Mouse (Mus musculus) mesoderm, embryonic 11.5 days (tissue): Measurements from ENCODE around the gene Phf3.
A peak's percentile ranks its signal among the peaks of the same experiment; 100 is the strongest.
"Not testable (repeated sequence)": the region's sequence is repeated elsewhere in the genome, so short reads cannot be mapped to it uniquely, and the experiment has no call there.

Experiments used
- DNase-seq: peaks from one replicate; pipeline ENCODE4 v3.0.0-alpha.2; 2012; ENCODE audit warnings: low read depth, low spot score

Gene Phf3

DNA sequence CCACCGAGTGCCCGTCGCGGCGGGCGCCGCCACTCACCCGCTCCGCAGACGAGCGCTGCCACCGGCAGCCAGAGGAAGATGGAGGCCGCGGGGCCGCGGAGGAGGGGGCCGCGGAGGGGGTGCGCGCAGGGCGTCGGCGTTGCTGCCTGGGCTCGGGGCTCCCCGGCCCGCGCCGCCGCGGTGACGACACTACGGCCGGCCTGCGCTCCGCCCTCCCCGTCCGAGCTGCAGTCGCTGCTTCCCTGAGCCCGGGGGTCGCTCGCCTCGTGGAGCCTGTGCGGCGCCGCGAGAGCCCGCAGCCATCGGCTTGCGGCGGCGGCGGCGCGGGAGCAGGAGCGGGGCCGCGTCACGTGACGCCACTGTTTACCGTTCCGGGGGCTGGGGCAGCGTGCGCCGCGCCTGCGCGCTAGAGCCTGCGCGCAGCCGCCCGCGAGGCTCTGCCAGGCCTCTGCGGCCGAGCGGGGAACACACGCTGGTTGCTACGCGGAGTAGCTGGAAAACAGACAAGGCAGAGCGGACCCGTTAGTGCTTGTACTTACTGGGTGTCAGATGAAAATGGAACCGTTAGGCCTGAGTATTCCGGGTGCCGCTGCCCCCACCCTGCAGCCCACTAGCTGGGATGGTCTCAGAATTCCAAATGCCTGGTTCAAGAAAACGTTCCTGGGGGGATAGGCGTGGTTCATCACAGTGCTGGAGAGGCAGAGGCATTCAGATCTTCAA lies at the start of gene Phf3:
Phf3 (minus strand) TSS at position 381 of the 720 bp plus-strand sequence.
- peak; percentile 95 for DNase-seq

DNA sequence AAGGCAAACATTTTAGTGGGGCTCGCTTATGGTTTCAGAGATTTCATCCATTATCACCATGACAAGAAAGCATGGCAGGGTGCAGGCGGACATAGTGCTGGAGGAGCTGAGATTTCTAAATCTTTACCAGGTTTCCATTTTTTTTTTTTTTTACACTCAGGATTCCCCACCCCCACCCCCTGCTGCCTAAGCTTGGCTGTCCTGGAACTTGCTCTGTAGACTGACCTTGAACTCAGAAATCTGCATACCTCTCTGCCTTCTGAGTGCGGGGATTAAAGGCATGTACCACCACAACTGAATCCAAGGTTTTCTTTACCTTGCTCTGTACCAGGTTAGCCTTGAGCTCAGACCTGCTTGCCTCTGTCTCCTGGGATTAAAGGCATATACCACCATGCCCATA lies 48.5 kb upstream of the Phf3 start:
- no peak for DNase-seq

DNA sequence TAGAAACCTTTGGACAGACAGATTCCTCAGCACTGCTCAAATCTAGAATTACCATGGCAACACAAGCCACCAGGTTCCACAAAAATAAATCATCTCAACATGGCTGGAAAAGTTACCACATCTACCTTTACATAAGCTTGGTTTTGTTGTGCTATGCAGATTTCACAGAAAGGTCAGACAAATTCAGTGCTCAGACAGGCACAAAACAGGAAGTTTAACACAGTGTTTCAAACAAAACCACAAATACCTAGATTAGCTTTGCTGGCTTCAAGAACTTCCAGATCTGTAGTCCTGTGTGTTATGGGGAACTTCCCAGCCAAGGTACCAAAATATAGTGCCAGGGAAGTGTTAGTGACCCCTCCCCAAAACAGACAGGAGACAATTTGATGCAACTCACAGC lies 47.5 kb upstream of the Phf3 start:
- no peak for DNase-seq

DNA sequence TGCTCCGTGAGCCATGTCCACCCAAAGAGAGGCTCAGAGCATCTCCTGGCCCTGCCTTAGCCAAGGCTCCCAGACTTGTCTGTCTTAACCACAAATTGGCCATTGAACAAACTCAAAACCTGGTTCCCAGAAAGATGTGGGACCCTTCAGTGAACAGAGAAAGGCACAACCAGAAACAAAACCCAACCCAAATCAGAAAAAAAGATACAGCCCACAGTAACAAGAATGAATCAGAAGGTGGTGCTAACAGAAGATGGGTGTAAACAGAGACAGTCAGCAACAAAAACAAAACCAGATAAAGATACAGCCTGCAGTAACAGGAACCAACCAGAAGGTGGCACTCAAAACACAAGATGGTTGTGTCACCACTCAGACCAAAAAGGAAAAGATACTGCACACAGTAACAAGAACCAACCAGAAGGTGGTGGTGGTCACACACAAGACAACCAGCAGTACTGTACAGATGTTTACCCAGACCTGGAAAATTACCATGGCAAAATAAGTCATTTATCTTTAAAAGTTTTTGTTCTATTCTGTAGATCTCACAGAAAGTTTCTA lies 47.0 kb upstream of the Phf3 start:
- DNase-seq: no peak

DNA sequence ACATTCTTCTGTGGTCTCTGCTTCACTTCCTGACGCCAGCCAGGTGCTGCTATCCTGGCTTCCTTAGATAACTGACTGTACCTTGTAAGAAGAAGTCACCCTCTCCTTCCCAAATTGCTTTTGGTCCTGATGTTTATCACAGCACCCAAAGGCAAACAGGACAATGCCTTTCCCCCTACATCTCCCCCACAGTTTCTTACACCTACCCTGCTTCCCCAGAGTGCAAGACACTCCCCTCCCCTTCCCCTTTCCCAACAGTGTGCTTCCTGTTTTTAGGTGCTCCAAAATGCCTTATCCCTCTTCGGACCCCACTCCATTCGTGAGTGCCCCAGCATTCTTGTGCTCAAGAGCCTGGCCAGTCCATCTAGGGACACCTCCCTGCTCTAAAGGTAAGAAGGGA lies 36.5 kb upstream of the Phf3 start:
- DNase-seq: no peak

DNA sequence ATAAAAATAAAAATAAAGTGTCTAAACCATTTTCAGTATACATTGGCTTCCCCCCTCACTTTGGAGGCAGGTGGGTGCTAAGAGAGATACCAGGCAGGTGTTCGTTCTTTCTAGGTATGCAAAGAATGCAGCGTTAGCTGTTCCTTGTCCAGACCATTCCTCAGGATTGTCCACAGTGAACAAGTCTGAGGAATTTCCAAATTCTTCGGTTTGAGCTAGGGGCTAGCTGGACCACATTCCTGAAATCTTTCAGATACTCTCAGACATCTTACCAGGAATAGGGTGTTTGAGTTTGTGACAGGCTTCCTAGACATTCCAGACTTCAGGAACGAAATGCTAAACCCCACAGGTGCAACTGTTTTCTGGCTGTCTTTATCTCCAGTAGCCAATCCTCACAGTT lies 35.1 kb upstream of the Phf3 start:
- DNase-seq: peak; percentile 34

DNA sequence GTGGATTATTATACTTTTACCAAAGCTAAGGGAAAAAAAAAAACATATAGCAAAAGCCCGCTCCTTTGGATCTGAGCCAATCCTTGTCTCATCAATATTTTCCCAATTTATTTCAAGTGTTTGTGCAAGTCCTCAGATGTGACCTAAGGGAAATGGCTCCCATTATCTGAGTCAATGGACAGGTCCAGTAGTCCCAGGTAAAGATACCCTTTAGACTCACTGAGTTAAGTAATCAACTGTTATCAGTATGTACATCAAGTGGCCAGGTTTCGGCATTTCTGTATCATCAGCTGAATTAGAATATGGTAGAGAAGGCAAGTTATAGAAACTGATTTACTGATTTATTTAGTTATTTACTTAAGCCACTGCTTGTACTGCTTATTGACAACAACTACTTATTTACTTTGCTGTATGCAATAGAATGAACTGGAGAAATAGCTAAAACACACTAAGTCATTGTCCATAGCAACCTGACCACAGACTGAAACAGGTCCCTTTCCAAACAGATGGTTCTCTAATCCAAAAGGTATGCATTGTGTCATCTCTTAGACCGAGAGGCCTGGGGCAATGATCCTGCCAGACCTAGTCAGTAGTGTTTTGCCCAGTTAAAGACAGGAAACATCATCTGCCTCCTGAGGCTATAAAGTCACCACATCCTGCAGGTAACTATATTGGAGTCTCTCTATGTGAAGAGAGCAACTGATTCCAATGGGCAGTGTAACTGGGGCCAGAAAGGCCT lies 29.9 kb upstream of the Phf3 start:
- no peak for DNase-seq

DNA sequence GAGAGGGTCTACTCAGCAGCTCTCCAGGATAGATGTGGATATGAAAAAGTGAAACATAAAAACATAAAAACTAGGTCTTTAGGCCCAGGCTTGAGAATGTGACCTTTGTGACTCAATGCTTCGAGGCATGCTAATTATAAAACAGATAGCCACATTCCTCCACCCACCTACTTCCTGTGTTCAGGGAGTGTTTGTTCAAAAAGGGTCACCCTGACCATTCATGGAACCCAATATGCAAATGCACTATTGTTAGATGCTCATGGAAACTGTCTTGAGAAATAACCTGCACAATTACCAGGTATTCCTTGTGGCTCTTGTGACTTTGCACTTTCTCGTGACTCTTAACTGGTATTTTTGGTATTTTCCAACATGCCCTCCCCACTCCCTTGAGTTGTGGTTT lies 25.0 kb upstream of the Phf3 start:
- no peak for DNase-seq

DNA sequence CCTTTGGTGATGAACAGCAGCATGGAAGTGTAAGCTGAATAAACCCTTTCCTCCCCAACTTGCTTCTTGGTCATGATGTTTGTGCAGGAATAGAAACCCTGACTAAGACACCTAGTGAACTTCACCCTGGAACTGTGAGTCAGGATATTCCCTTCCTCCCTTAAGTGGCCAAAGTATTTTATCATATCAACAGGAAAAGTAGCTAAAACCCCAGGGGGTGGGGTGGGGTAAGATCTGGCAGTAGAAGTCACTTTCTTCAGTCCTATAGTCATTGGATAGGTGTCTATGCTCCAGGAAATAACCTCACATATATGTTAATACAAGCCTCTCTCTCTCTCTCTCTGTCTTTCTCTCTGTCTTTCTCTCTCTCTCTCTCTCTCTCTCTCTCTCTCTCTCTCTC lies 21.6 kb upstream of the Phf3 start:
- not testable (repeated sequence) for DNase-seq

DNA sequence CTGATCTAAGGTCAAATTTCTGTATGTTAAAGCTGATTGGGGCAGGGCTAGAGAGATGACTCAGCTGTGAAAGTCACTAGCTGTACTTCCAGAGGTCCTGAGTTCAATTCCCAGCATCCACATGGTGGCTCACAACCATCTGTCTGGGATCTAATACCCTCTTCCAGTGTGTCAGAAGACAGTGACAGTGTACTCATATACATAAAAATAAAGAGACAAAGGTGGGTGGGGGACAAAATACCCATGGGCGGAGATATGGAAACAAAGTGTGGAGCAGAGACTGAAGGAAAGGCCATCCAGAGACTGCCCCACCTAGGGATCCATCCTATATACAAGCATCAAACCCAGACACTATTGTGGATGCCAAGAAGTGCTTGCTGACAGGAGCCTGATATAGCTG lies 10.1 kb upstream of the Phf3 start:
- DNase-seq: not testable (repeated sequence)

DNA sequence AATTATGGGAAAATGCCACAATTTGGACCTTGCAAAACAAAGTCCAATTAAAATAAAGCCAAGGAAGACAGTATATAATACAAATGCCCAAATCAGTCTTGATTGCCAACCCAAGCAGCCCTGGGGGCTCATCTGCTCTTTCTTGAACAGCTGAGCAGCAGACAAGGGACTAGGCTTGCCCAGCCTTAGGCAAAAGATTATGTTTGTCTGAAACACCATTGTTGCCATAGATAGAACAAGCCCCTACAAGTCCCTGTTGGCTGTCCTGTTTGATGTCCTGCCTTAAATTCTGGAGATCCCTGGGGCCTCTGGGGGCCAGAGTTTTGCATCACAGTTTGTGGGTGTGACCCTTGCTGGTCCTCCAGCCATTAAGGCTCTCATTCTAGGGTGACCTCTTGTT lies 2.0 kb upstream of the Phf3 start:
- no peak for DNase-seq

DNA sequence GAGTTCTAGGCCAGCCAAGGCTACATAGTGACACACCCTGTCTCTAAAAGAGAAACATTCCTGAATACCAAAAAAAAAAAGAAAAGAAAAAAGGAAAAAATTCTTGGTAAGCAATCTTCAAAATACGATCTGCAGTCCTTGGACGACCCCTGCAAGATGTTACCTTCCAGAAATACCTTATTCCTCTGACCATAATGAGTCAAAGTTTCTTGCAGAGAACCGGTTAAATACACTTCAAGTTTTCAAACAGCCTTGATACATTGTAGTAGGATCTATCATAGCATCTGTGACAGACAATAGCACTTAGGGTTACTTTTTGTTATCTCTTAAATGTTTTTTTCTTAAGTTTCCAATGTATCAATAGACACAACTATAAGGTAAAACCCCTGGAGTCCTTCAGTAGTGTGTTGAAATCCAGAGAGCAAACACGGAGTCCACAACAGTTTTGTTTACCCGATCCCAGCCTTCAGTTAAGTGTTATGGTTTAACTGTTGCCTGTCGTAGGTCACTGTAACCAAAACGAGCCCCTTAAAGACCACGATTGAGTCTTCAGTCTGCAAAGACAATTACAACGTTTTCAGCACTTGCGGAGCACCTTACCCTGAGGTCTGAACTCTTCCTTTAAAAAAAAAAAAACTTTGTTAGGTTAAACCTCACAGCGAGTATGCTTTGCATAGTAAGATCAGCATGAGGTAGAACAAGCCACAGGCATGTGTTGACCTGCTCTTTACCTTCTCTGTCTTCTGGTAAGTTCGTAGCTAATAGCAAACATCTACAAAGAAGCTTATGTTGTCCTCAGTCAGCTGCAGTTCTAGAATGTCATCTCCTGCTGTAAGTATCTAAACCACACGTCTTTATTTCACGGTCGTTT lies 775 bp upstream of the Phf3 start:
- DNase-seq: no peak

DNA sequence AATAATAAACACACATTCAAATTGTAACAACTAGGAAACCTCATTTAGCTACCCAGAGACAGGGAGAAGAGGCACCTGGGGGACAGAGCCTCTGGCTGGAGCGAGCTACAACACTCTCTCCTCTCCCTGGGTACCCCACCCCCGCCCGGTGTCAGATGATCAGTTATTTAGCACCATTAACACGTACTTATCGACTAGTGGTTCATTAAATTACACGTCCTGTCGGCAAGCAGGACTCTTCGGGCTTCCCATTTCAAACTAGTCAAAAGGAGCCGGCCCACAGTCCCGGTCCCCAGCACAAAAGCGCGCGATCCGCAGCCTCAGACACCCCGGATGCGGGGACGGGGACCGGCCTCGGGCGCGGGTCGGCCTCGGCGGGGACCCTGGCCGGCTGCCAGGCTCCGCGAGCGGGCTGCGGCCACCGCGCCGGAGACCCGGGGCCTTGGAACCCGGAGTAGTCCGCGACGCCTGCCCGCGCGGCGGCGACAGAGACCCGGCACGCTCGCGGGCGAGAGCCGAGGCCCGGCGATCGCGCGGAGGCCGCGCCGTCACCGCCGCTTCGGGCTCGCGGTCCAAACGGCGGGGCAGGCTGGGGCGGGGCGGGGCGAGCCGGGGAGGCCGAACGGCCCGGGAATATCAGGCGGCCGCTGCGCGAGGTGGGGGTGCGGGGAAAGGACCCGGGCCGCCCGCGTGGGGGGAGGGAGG lies 733 bp downstream of the Phf3 start:
- DNase-seq: peak; percentile 53

DNA sequence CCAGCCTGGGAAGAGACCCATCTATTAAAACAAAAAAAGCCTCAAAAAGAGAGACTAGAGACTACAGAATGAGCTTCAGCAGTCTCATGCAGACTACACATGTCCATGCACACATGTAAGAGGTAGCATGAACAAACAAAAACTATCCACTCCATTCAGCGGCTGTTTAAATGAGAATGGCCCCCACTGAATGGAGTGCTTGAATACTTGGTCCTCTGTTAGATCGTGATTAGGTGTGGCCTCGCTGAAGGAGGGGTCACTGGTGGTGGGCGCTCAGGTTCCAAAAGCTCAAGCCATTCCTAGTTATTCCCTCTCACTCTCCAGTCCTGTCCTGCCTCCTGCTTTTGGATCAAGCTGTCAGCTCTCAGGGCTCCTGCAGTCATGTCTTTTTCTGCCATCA lies 5.9 kb downstream of the Phf3 start:
- DNase-seq: no peak

DNA sequence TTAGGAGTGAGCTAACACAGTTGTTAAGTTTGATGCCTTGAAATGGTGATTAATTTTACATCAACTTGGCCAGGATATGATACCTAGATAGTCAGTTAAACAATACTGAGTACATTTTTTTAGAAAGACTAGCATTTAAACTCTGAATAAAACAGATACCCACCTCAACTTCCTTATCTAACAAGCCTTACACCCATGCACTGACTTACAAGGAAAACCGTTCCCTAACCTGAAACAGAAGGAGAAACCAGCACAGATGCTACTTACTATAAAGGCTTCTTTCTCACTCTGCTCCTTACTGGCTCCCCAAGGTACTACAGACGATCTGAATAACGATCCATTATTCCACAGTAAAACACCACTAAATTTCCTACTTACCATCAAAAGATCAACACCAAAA lies 21.2 kb downstream of the Phf3 start:
- no peak for DNase-seq

DNA sequence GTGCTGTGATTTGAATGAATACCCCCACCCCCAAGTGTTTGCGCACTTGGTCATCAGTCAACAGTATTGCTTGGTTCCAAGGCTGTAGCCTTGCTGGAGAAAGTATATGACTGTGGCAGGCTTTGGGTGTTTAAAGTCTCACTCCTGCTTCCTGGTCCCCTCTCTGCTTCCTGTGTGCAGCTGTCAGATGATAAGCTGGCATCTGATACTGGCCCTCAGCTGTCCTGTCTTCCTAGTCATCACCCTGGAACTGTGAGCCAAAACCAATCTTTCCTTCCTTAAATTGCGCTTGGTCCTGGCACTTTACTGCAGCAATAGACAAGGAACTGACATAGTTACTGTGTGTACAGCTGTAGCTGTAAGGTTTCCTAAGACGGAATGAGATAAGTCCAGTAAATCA lies 21.8 kb downstream of the Phf3 start:
- DNase-seq: no peak

DNA sequence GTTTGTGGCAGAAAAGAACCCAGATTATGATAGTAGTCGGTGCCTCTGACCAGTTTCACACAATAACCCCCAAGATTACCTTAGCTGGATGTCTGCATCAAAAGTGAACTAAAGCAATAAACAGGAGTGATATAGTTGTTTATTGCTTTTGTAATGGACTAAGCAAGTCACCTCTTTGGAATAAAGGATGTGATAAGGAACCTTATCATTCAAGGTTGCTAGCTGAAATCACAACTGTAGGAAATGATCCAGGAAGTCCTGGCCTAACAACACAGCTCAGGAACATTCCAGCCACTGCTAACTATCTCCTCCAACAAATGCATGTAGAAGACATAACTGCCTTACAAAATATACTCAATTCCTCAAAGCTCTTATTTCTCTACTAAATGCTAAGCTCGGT lies 22.8 kb downstream of the Phf3 start:
- DNase-seq: no peak

DNA sequence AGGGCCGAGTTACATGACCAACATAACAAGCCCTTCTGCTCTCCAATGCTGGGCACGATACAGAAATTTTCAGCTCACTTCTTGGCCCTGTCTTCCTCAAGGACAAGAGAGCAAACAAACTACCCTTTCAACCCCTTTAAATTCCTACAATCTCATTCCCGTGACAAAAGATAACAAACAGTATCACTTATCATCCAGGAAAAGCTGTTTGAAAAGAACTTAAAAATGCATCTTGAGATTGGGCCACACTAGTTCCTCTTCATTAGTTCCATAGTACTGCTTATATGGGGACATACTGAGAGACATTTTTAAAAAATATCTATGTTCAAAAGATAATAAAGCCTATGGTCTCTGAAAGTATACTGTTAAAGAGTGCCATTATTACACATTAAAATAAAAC lies 23.8 kb downstream of the Phf3 start:
- no peak for DNase-seq

DNA sequence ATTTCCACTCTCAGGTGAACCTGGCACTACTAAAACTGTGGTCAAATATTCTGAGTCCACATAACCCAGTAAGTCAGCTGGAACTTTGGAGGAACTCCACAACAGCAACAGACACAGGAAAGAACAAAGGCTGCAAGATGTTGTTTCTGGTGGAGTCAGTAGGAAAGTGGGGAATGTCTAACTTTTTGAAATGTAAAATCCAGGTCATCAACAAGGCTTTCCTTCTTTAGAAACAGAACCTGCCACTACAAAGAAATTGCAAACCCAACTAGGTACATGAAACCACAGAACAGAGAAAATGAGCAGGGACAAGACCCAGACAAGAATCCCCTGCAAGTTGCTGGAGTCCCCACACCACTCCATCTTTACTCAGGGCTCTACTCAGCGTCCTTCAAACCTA lies 26.0 kb downstream of the Phf3 start:
- no peak for DNase-seq

DNA sequence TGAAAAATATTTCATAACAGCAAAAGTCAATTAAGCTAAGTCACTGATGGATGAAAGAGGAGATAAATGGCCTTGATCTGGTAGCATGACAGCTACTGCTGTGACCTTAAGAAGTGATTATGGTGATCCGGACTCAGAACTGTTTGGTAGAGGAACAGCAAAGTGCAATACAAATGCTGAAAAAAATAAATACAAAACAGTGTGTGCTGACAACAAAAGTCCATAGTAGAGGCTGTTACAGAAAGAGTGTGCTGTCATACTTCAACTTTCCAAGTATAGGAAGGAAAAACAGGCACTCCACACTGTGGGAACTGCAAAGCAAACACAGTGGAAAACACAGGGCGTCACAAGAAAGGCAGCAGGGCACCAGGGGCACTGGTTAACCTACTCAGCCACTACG lies 34.1 kb downstream of the Phf3 start:
- no peak for DNase-seq

DNA sequence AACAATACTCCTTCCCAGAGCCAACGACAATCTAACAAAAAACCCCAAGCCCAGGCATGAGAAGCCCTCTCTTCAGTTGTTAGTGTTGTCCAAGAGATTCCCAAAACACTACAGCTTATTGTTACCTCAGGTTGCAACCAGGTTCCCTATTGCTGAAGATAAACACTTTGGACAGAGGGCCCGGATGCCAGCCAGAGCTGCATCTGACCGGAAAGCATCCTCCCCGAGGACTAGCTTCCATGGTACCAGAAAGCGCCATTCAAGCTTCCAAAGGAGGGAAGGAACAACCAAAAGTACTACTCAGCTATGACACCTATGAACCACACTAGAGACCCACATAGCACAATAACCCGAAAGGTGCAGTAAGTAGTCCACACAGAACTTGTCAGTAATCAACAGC lies 38.2 kb downstream of the Phf3 start:
- DNase-seq: no peak

DNA sequence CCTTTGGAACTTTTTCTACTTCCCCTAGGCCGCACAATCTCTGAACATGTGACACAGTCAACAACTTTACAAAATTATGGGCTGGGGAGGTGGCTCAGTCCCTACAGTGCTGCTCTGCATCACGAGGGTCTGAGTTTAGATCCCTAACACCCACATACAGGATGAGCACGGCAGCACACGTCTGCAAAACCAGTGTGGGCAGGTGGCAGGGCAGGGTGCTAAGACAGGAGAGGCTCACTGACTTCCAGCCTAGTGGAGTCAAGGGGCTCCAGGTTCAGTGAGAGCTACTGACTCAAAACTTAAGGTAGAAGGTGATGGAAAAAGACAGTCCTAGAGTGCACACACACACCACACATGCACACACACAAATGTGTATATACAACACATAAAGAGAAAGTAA lies 40.9 kb downstream of the Phf3 start:
- DNase-seq: no peak
